Mouse (Mus musculus) small intestine, adult 10 weeks (tissue): ENCODE data around the gene Inf2. TPM values are rescaled to one million over a fixed set of nuclear protein-coding genes. Genes with fewer than 3 reads are reported as not detected.

ENCODE experiments used
- polyA plus RNA-seq: library from polyadenylated mRNA; stranded (reverse); fragments of 350-450 nt; fragmentation: Illumina TruSeq; extraction: RNeasy Lipid Tissue Mini Kit (QIAGEN cat#74804); gene quantifications from one replicate; pipeline ENCODE4 v1.2.3, GENCODE M21; 2014; ENCODE audit warnings: low replicate concordance

The Inf2 gene
- polyA plus RNA-seq = not detected

DNA sequence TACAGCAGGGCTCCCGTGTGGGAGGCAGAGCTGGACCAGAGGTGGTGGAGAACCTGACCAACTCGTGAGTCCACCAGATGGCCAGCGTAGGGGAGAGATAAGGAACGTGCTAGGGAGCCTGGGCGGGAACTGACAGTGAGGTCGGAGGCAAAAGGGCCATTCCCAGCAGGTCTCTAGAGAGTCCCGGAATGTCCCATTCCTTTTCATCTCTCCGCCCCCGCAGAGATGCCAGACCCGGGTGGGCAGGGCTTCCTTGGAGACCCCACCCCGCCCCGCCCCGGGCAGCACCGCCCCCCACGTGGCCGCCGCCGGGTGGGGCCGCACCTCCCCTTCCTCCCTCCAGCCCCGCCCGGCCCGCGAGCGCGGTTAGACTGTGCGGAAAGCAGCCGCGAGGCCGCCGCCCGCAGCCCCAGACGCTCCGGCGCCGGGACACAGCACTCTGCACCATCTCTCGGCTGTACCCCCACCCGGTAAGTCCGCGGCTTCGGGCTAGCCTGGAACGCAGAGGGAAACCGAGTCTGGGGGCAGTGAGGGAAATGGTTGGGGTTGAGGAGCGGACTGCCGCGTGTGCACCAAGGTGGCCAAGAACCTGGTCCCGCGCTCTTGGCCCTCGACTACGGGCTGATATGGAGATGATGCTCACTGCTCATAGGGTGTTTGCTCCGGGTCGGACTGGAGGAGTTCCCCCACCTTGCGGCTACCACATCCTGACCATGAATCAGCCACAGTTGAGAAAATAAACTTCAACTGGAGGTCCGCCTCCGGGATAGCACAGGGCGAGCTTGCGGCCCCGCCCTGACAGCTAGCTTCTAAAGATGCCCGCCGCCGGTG, at the start of gene Inf2:
Gene Inf2, plus strand, starts transcription at position 359 of the 831 bp plus-strand sequence.

GRCm38 (mm10) chr12:112619686-112620353, 31.2 kb downstream of the Inf2 start, which contains the start of gene Adssl1:
TSS of gene Adssl1 (plus strand) at chr12:112620045.

DNA sequence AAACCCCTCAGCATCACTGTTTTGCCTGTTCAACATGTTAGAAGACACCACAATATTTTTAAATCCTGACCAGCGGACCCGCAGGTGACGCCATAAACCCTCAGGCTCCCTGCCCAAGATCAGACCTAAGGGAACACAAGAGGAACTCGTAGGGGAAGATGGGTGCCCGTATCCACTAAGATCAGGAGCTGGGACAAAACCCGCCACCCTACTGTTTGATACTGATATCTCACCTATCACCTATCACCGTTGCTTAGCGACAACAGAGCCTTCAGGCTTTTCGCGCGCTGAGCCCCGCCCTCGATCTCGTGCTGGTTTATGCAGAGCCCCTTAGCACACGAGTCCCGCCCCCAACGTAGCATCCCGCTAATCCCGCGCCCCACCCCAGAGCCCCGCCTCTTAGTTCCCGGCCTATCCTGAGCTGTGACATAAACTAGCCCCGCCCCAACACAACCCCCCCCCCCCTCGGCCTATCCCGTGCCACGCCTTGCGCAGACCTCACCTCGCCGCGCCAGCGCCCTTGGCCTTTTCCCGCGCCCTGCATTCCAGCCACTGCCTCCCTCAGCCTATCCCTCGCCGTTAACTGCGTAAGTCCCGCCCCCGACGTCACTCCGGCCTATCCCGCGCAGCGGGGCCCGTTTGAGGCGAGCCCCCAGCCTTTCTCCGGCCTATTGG, 55.7 kb downstream of the Inf2 start, which contains the start of gene Siva1:
Gene Siva1, plus strand, starts transcription at position 500 of the 675 bp plus-strand sequence.

Other genes starting within 250 kb of the Inf2 start
- not detected for gene A530016L24Rik, start 99.3 kb upstream of the Inf2 start, polyA plus RNA-seq
- gene Tmem179, start 72.0 kb upstream of the Inf2 start, polyA plus RNA-seq = not detected
- gene Adssl1, start 31.3 kb downstream of the Inf2 start, polyA plus RNA-seq = not detected
- not detected for gene Siva1, start 55.9 kb downstream of the Inf2 start, polyA plus RNA-seq
- gene Akt1, start 86.1 kb downstream of the Inf2 start, polyA plus RNA-seq = 3.2 TPM
- gene Zbtb42, start 90.0 kb downstream of the Inf2 start, polyA plus RNA-seq = 0.56 TPM
- gene Cep170b, start 131.7 kb downstream of the Inf2 start, polyA plus RNA-seq = 7.2 TPM
- 0.97 TPM for gene Pld4, start 171.9 kb downstream of the Inf2 start, polyA plus RNA-seq
- 0.37 TPM for gene Ahnak2, start 213.9 kb downstream of the Inf2 start, polyA plus RNA-seq
- gene Clba1, start 220.2 kb downstream of the Inf2 start, polyA plus RNA-seq = 0.33 TPM
- 8.3 TPM for gene Cdca4, start 240.6 kb downstream of the Inf2 start, polyA plus RNA-seq